Mouse (Mus musculus) embryonic fibroblast, embryonic 13.5 days (primary cell): ENCODE measurements around the gene Ifrd1.

ENCODE experiments used
- CTCF ChIP-seq: IDR thresholded peaks from 2 replicates; pipeline ENCODE4 v1.5.1; 2011; ENCODE audit warnings: mild to moderate bottlenecking, control low read depth, low read length, moderate library complexity, borderline replicate concordance; ENCODE audit not compliant: insufficient read depth
- POLR2A ChIP-seq: IDR thresholded peaks from 2 replicates; pipeline ENCODE4 v1.6.1; 2011; ENCODE audit warnings: low read depth, mild to moderate bottlenecking, control low read depth, low read length, moderate library complexity

DNA sequence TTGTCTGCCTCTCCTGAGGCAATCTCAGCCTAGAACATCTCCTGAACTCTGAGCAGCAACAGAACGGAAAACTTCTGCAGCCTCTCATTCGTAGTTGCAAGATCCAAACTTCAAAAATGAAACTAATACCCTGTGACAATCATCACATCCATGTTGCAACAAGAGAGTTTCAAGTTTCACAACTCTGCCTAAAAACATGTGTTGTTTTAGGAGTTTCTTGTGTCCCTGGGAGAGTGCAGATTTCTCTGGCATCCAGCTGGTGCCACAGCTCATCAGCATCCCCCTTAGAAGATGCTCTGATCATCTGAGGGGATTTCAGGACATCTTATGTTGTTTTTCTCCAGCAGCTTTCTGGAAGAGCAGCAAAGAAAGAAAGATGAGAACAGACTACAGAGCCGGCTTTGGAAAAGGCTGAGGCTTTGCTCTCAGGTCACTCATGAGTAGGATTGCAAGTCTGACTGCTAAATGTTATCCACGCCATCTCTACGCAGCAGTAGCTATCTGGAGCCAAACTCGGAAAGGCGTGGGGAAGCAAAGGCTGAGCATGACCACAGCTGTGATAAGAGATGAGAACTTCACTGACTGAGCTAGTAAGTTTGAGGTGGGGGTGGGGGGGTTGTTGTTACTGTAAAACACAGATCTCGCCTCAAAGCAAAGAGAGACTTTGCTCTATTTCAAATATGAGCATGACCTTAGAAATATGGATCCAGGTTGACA lies 95.8 kb downstream of the Ifrd1 start:
- TF ChIP-seq POLR2A (no peak), CTCF (no peak)
